Mouse (Mus musculus) intestine, postnatal 0 days (tissue): ENCODE measurements around the gene Adh7. TPM values are rescaled to one million over a fixed set of nuclear protein-coding genes. Genes with fewer than 3 reads are reported as not detected.

Source experiments
- ATAC-seq: fragments of 200-750 bp; cut with Nextera tagmentation; 2 replicates; pipeline ENCODE4 v1.8.0; 2017; ENCODE audit warnings: mild to moderate bottlenecking, moderate TSS enrichment, moderate library complexity
- H3K27ac ChIP-seq: fragments of 300-500 bp; sonication (generic); 2 replicates; pipeline ENCODE4 v1.5.1; 2014; ENCODE audit warnings: mild to moderate bottlenecking, low read depth, low read length, moderate library complexity
- H3K27me3 ChIP-seq: fragments of 300-500 bp; sonication (generic); replicated peaks from 2 replicates; pipeline ENCODE4 v1.6.1; 2014; ENCODE audit warnings: low read length, mixed read lengths; ENCODE audit not compliant: control insufficient read depth, insufficient read depth
- H3K36me3 ChIP-seq: fragments of 300-500 bp; sonication (generic); 2 replicates; pipeline ENCODE4 v1.6.1; 2014; ENCODE audit warnings: mild to moderate bottlenecking, moderate library complexity; ENCODE audit not compliant: control insufficient read depth, insufficient read depth
- H3K4me1 ChIP-seq: fragments of 300-500 bp; sonication (generic); replicated peaks from 2 replicates; pipeline ENCODE4 v1.6.1; 2014; ENCODE audit warnings: antibody characterized with exemption, low read length, mixed read lengths; ENCODE audit not compliant: control insufficient read depth, insufficient read depth
- H3K4me2 ChIP-seq: fragments of 300-500 bp; sonication (generic); replicated peaks from 2 replicates; pipeline ENCODE4 v1.6.1; 2014; ENCODE audit warnings: low read depth, mild to moderate bottlenecking, moderate library complexity
- H3K4me3 ChIP-seq: fragments of 300-500 bp; sonication (generic); 2 replicates; pipeline ENCODE4 v1.5.1; 2014; ENCODE audit warnings: low read depth, low read length
- H3K9ac ChIP-seq: fragments of 300-500 bp; sonication (generic); 2 replicates; pipeline ENCODE4 v1.6.1; 2014; ENCODE audit warnings: mild to moderate bottlenecking, low read depth, low read length
- H3K9me3 ChIP-seq: fragments of 300-500 bp; sonication (generic); 2 replicates; pipeline ENCODE4 v1.6.1; 2016; ENCODE audit warnings: mixed run types; ENCODE audit not compliant: control insufficient read depth
- CTCF ChIP-seq: sonication (generic); IDR thresholded peaks from 2 replicates; pipeline ENCODE4 v1.5.1; 2016; ENCODE audit warnings: low read depth, mild to moderate bottlenecking, control low read depth, antibody characterized with exemption, moderate library complexity
- WGBS: fragments of 180-500 bp; shearing (Covaris S2); extraction: QIAGEN DNeasy Blood & Tissue Kit; methylation state at CpG from one replicate; pipeline ENCODE4 v1.1.7; 2014; 5-methylcytosine and 5-hydroxymethylcytosine counted together
- polyA plus RNA-seq: library from polyadenylated mRNA; unstranded; fragments of >200 nt; fragmentation: Nextera tagmentation; extraction: Ambion mirVana; gene quantifications from 2 replicates; pipeline ENCODE4 v1.2.1, GENCODE M21; 2015

The Adh7 gene
- polyA plus RNA-seq, 1 experiment from 2014 or later = 0.64 TPM

DNA sequence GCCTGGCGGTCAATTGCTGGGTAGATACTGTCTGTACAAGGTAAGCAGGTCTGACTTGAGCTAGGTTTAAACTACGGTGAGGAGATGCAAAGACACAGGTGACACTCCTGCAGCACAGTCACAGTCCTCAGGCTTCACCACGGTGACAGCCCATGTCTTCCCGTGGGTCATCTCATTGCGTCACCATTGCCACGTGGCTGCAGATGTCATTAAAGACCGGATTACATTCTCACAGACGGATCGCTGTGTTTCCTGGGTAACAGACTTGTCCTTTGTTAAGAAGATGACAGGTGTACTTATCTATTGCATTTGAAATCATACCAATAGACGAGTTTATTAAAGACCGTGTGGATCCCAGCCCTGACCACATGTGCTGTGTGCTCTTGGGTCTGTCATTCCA, 3.6 kb downstream of the Adh7 start:
- no peak overlapping the region for H3K9ac ChIP-seq
- H3K36me3 ChIP-seq = no peaks in the 10 kb centered on the region
- H3K27ac ChIP-seq = no peak overlapping the region
- H3K27me3 ChIP-seq = no peaks in the 10 kb centered on the region
- H3K4me1 ChIP-seq = no peaks in the 10 kb centered on the region
- H3K4me3 ChIP-seq = no peak overlapping the region
- no peaks in the 10 kb centered on the region for H3K9me3 ChIP-seq
- TF ChIP-seq CTCF = no peak
- 73% methylated on average over 11 of the region's 11 CpGs for WGBS
- no peak overlapping the region for H3K4me2 ChIP-seq
- no peak for ATAC-seq

DNA sequence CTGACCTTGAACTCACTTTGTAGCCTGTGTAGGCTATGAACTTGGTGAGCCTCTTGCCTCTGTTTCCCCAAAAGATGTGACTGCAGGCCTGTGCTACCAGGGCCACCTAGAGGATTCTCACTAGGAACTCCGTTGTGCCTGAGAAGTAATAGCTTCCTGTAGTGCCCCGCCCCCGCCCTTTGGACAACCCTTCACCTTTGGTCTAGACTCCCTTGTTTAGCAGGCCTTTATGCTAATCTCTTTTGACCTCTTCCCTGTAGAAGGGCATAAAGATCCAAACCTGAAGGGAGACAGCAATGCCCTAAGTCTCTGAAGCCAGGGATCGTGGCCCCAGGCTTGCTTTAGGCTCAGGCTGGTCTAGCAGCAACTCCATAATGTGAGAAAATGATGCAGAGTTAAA, 5.0 kb downstream of the Adh7 start:
- Histone ChIP-seq H3K27me3 (no peaks in the 10 kb centered on the region), H3K4me3 (no peak overlapping the region), H3K4me2 (no peak overlapping the region), H3K9me3 (no peaks in the 10 kb centered on the region), H3K36me3 (no peaks in the 10 kb centered on the region), H3K9ac (no peak overlapping the region), H3K27ac (no peak overlapping the region), H3K4me1 (no peaks in the 10 kb centered on the region)
- peak; percentile 72 for ATAC-seq
- no peak for TF ChIP-seq CTCF
- WGBS = 53% methylated on average over 4 of the region's 4 CpGs

DNA sequence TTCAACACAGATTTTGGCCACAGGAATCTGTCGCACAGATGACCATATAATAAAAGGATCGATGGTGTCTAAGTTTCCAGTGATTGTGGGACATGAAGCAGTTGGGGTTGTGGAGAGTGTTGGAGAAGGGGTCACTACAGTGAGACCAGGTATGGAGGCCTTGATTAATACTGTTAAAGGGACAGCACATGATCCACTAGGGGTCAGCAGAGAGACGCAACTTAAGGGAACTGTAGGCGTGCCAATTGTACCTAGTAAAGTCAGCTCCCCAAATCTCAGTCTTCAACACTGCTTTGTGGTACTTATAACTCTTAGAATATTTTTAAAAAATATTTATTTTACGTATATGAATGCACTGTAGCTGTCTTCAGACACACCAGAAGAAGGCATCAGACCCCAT, 5.4 kb downstream of the Adh7 start:
- H3K4me1 ChIP-seq = no peaks in the 10 kb centered on the region
- H3K36me3 ChIP-seq = no peaks in the 10 kb centered on the region
- no peak overlapping the region for H3K9ac ChIP-seq
- 48% methylated on average over 5 of the region's 5 CpGs for WGBS
- peak; percentile 88 for TF ChIP-seq CTCF
- H3K27ac ChIP-seq = no peak overlapping the region
- H3K4me3 ChIP-seq = no peak overlapping the region
- ATAC-seq = peak; percentile 73
- H3K9me3 ChIP-seq = no peaks in the 10 kb centered on the region
- H3K4me2 ChIP-seq = no peak overlapping the region
- no peaks in the 10 kb centered on the region for H3K27me3 ChIP-seq

DNA sequence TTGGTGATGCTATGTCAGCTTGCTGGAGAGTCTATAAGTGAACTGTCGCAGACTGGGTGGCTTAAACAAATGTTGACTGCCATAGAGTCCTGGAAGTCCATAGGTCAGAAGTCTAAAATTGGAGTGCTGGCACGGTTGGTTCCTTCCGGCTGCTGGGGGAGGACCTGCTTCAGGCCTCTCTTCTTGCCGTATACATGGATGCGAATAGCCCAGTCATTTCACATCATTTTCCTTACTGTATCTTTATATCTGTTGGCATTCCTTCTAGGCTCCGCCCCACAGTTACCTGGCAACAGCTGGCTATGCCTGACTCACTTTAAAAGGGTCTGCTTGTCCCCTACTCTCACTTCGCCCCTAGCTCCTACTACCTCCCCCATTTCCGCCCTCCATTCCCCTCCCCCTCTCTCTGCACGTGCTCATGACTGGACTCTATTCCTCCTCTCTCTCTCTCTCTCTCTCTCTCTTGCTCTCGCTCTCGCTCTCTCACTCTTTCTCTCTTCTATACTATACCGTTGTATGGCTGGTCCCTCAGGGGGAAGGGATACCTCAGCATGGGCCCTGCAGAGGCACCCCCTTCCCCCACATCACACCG, 6.9 kb downstream of the Adh7 start:
- no peak for TF ChIP-seq CTCF
- no peak overlapping the region for H3K4me2 ChIP-seq
- no peak for ATAC-seq
- WGBS = 84% methylated on average over 13 of the region's 13 CpGs
- no peaks in the 10 kb centered on the region for H3K4me1 ChIP-seq
- no peak overlapping the region for H3K27ac ChIP-seq
- H3K36me3 ChIP-seq = no peaks in the 10 kb centered on the region
- H3K9ac ChIP-seq = no peak overlapping the region
- no peaks in the 10 kb centered on the region for H3K27me3 ChIP-seq
- no peaks in the 10 kb centered on the region for H3K9me3 ChIP-seq
- no peak overlapping the region for H3K4me3 ChIP-seq

DNA sequence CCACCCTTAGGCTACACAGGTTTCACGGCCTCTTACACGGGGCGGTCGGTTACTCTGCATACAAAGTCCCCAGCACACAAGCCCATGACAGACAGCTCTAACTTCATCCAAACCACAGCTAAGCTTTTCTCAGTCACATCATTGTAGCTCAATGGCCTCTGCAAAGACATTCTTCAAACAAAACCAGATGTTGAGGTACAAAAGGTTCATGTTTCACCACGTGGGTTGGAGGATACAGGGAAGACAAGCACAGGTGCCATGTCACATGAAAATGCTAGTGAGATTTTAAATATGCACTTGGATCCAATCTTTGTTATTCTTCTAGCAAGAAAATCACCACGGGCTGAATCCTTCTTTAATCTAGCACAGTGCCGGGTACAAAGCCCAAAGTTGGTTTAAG, 7.8 kb downstream of the Adh7 start:
- H3K27me3 ChIP-seq = no peaks in the 10 kb centered on the region
- H3K9ac ChIP-seq = no peak overlapping the region
- H3K27ac ChIP-seq = no peak overlapping the region
- 67% methylated on average over 7 of the region's 7 CpGs for WGBS
- H3K36me3 ChIP-seq = no peaks in the 10 kb centered on the region
- no peak overlapping the region for H3K4me3 ChIP-seq
- TF ChIP-seq CTCF = no peak
- no peaks in the 10 kb centered on the region for H3K4me1 ChIP-seq
- H3K9me3 ChIP-seq = no peaks in the 10 kb centered on the region
- H3K4me2 ChIP-seq = no peak overlapping the region
- no peak for ATAC-seq

DNA sequence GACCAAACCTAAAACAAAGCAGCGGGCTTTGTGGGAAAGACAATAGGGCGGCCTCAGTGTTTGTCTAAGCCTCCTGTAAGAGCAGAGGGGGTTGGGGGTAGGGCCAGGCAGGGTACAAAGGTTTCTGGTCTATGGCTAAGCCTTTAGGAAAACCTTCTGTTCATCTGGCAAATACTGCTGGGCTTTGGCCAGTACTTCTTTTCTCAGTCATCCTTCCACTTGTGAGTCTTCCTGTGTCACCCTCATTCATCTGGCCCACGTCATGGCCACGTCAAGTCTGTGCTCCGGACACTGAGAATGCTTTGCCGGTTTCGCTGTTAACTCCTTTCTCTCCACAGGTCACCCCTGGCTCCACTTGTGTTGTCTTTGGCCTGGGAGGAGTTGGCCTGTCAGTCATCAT, 8.3 kb downstream of the Adh7 start:
- H3K4me3 ChIP-seq = no peak overlapping the region
- ATAC-seq = peak; percentile 37
- H3K36me3 ChIP-seq = no peaks in the 10 kb centered on the region
- H3K4me1 ChIP-seq = no peaks in the 10 kb centered on the region
- no peak overlapping the region for H3K4me2 ChIP-seq
- H3K27ac ChIP-seq = no peak overlapping the region
- H3K9ac ChIP-seq = no peak overlapping the region
- H3K27me3 ChIP-seq = no peaks in the 10 kb centered on the region
- 41% methylated on average over 7 of the region's 7 CpGs for WGBS
- no peaks in the 10 kb centered on the region for H3K9me3 ChIP-seq
- no peak for TF ChIP-seq CTCF

DNA sequence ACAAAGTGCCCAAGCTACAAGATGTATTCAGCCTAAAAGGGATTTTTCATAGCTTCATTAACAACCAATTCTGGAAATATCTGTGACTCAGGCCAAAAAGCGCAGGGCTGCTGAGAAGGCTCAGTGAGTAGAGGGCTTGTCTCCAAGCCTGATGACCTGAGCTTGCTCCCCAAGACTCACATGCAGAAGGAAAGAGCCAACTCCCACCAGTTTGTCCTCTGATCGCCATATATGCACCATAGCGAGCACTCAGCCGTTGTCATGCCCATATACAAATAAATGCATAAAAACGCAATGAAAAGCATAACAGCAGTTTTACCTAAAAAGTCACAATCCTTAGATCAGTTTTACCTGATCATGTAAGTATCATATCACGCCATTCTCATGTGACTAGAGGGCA, 8.9 kb downstream of the Adh7 start:
- Histone ChIP-seq H3K27me3 (no peaks in the 10 kb centered on the region), H3K9ac (no peak overlapping the region), H3K4me1 (no peaks in the 10 kb centered on the region), H3K27ac (no peak overlapping the region), H3K36me3 (no peaks in the 10 kb centered on the region), H3K4me2 (no peak overlapping the region), H3K9me3 (no peaks in the 10 kb centered on the region), H3K4me3 (no peak overlapping the region)
- no peak for ATAC-seq
- no peak for TF ChIP-seq CTCF
- 94% methylated on average over 6 of the region's 6 CpGs for WGBS
